Mouse (Mus musculus): ENCODE results near the gene Ttc16. TPM values are rescaled to one million over a fixed set of nuclear protein-coding genes. Genes with fewer than 3 reads are reported as not detected.

Gene Ttc16
- polyA plus RNA-seq, 1 experiment from 2014 or later, result 0.32 TPM

GRCm38 (mm10) chr2:32808816-32809566 lies 33.6 kb upstream of the Ttc16 start:
- whole genome bisulfite sequencing, result 94% methylated on average over 14 of the region's 14 CpGs
- no peak for DNase-seq (ENCODE audit: extremely low spot score, low spot score)
- Histone ChIP-seq H3K27me3 (ENCODE audit: poor library complexity, severe bottlenecking) (no peaks in the 10 kb centered on the region), H3K4me1 (peaks cover 7% of the 10 kb centered on the region; the same call in 1 of the 2 replicates), H3K27ac (no peak overlapping the region), H3K4me3 (no peak overlapping the region), H3K36me3 (replicated peaks) (peaks cover 54% of the 10 kb centered on the region), H3K9me3 (no peaks in the 10 kb centered on the region)

GRCm38 (mm10) chr2:32798251-32798962 lies 23.0 kb upstream of the Ttc16 start:
- no peaks in the 10 kb centered on the region for H3K9me3 ChIP-seq
- peaks cover 77% of the 10 kb centered on the region for H3K36me3 ChIP-seq (replicated peaks)
- H3K27me3 ChIP-seq (ENCODE audit: poor library complexity, severe bottlenecking), result no peaks in the 10 kb centered on the region
- WGBS, result 87% methylated on average over 10 of the region's 10 CpGs
- H3K27ac ChIP-seq, result no peak overlapping the region
- no peak overlapping the region for H3K4me3 ChIP-seq
- no peaks in the 10 kb centered on the region for H3K4me1 ChIP-seq
- DNase-seq (ENCODE audit: extremely low spot score, low spot score), result no peak

GRCm38 (mm10) chr2:32795748-32796418 lies 20.4 kb upstream of the Ttc16 start:
- Histone ChIP-seq H3K27ac (no peak overlapping the region), H3K36me3 (replicated peaks) (peaks cover 60% of the 10 kb centered on the region), H3K4me3 (no peak overlapping the region), H3K4me1 (no peaks in the 10 kb centered on the region), H3K9me3 (no peaks in the 10 kb centered on the region), H3K27me3 (ENCODE audit: poor library complexity, severe bottlenecking) (no peaks in the 10 kb centered on the region)
- no peak for DNase-seq (ENCODE audit: extremely low spot score, low spot score)
- 90% methylated on average over 13 of the region's 13 CpGs for WGBS

- no peaks in the 10 kb centered on the region for H3K27me3 ChIP-seq (ENCODE audit: poor library complexity, severe bottlenecking)
- H3K36me3 ChIP-seq (replicated peaks), result peaks cover 23% of the 10 kb centered on the region
- WGBS, result 89% methylated on average over 6 of the region's 6 CpGs
- no peaks in the 10 kb centered on the region for H3K9me3 ChIP-seq
- no peaks in the 10 kb centered on the region for H3K4me1 ChIP-seq
- DNase-seq (ENCODE audit: extremely low spot score, low spot score), result no peak
- no peak overlapping the region for H3K4me3 ChIP-seq
- H3K27ac ChIP-seq, result no peak overlapping the region
These were observed 15.9 kb upstream of the Ttc16 start for GRCm38 (mm10) chr2:32791297-32791696.

GRCm38 (mm10) chr2:32788581-32788980 lies 13.1 kb upstream of the Ttc16 start:
- H3K9me3 ChIP-seq, result no peaks in the 10 kb centered on the region
- WGBS, result 59% methylated on average over 2 of the region's 2 CpGs
- no peaks in the 10 kb centered on the region for H3K27me3 ChIP-seq (ENCODE audit: poor library complexity, severe bottlenecking)
- no peak overlapping the region for H3K4me3 ChIP-seq
- H3K27ac ChIP-seq, result no peak overlapping the region
- H3K4me1 ChIP-seq, result peaks cover 9% of the 10 kb centered on the region
- peaks cover 5% of the 10 kb centered on the region; the same call in 1 of the 2 replicates for H3K36me3 ChIP-seq (replicated peaks)
- DNase-seq (ENCODE audit: extremely low spot score, low spot score), result no peak

- no peak overlapping the region for H3K4me3 ChIP-seq
- H3K27ac ChIP-seq, result no peak overlapping the region
- H3K27me3 ChIP-seq (ENCODE audit: poor library complexity, severe bottlenecking), result no peaks in the 10 kb centered on the region
- no peaks in the 10 kb centered on the region for H3K9me3 ChIP-seq
- peaks cover 9% of the 10 kb centered on the region for H3K4me1 ChIP-seq
- WGBS, result 63% methylated on average over 6 of the region's 6 CpGs
- 0 out of 2 replicates have a peak, but pooled peaks cover 3% of the 10 kb centered on the region for H3K36me3 ChIP-seq (replicated peaks)
- no peak for DNase-seq (ENCODE audit: extremely low spot score, low spot score)
These were observed 11.7 kb upstream of the Ttc16 start for GRCm38 (mm10) chr2:32787176-32787575.

- no peak for DNase-seq (ENCODE audit: extremely low spot score, low spot score)
- Histone ChIP-seq H3K27me3 (ENCODE audit: poor library complexity, severe bottlenecking) (no peaks in the 10 kb centered on the region; the same call in none of the 2 replicates), H3K4me1 (peaks cover 14% of the 10 kb centered on the region), H3K27ac (peak within 1 kb of the TSS; percentile 51; the same call in 1 of the 2 replicates), H3K36me3 (replicated peaks) (no peaks in the 10 kb centered on the region), H3K4me3 (no peak within 1 kb of the TSS), H3K9me3 (no peaks in the 10 kb centered on the region)
- 64% methylated on average over 4 of the region's 4 CpGs for WGBS
These were observed 8.7 kb upstream of the Ttc16 start, which contains the start of gene Cfap157 for GRCm38 (mm10) chr2:32784048-32784681. Gene Cfap157, minus strand, starts transcription at chr2:32784428.

- Histone ChIP-seq H3K27ac (no peak overlapping the region), H3K36me3 (replicated peaks) (no peaks in the 10 kb centered on the region), H3K27me3 (ENCODE audit: poor library complexity, severe bottlenecking) (peaks cover 8% of the 10 kb centered on the region), H3K9me3 (no peaks in the 10 kb centered on the region), H3K4me3 (no peak overlapping the region), H3K4me1 (peaks cover 20% of the 10 kb centered on the region)
- 84% methylated on average over 6 of the region's 6 CpGs for WGBS
- DNase-seq (ENCODE audit: extremely low spot score, low spot score), result no peak
These were observed 6.3 kb upstream of the Ttc16 start for GRCm38 (mm10) chr2:32781710-32782109.

- Histone ChIP-seq H3K4me1 (peaks cover 38% of the 10 kb centered on the region), H3K4me3 (no peak overlapping the region), H3K9me3 (no peaks in the 10 kb centered on the region), H3K27ac (no peak overlapping the region), H3K36me3 (replicated peaks) (no peaks in the 10 kb centered on the region), H3K27me3 (ENCODE audit: poor library complexity, severe bottlenecking) (peaks cover 15% of the 10 kb centered on the region)
- 87% methylated on average over 6 of the region's 6 CpGs for WGBS
- no peak for DNase-seq (ENCODE audit: extremely low spot score, low spot score)
These were observed 4.3 kb upstream of the Ttc16 start for GRCm38 (mm10) chr2:32779714-32780113.

- Histone ChIP-seq H3K27ac (no peak overlapping the region), H3K4me1 (peaks cover 34% of the 10 kb centered on the region), H3K4me3 (no peak overlapping the region), H3K27me3 (ENCODE audit: poor library complexity, severe bottlenecking) (peaks cover 15% of the 10 kb centered on the region), H3K36me3 (replicated peaks) (no peaks in the 10 kb centered on the region), H3K9me3 (no peaks in the 10 kb centered on the region)
- DNase-seq (ENCODE audit: extremely low spot score, low spot score), result peak; percentile 57
- 20% methylated on average over 8 of the region's 8 CpGs for WGBS
These were observed 3.7 kb upstream of the Ttc16 start for GRCm38 (mm10) chr2:32779131-32779530.

GRCm38 (mm10) chr2:32778081-32778480 lies 2.6 kb upstream of the Ttc16 start:
- no peak for DNase-seq (ENCODE audit: extremely low spot score, low spot score)
- 92% methylated on average over 6 of the region's 6 CpGs for WGBS
- H3K9me3 ChIP-seq, result no peaks in the 10 kb centered on the region
- H3K4me1 ChIP-seq, result peaks cover 30% of the 10 kb centered on the region
- no peaks in the 10 kb centered on the region for H3K36me3 ChIP-seq (replicated peaks)
- H3K27ac ChIP-seq, result no peak overlapping the region
- peaks cover 15% of the 10 kb centered on the region for H3K27me3 ChIP-seq (ENCODE audit: poor library complexity, severe bottlenecking)
- H3K4me3 ChIP-seq, result no peak overlapping the region

- peak overlapping the region; percentile 73 for H3K4me3 ChIP-seq
- H3K36me3 ChIP-seq (replicated peaks), result no peaks in the 10 kb centered on the region
- H3K27ac ChIP-seq, result 0 out of 2 replicates have a peak overlapping the region, but pooled peaks have one; percentile 1
- H3K4me1 ChIP-seq, result peaks cover 40% of the 10 kb centered on the region
- no peaks in the 10 kb centered on the region for H3K9me3 ChIP-seq
- peaks cover 15% of the 10 kb centered on the region for H3K27me3 ChIP-seq (ENCODE audit: poor library complexity, severe bottlenecking)
- 22% methylated on average over 22 of the region's 22 CpGs for WGBS
- no peak for DNase-seq (ENCODE audit: extremely low spot score, low spot score)
These were observed 759 bp upstream of the Ttc16 start for GRCm38 (mm10) chr2:32776192-32776591.
